Mouse (Mus musculus): ENCODE results near the gene Psmb8. TPM values are rescaled to one million over a fixed set of nuclear protein-coding genes. Genes with fewer than 3 reads are reported as not detected.

The Psmb8 gene
- polyA plus RNA-seq, 1 experiment from 2014 or later = 1.5 TPM

DNA sequence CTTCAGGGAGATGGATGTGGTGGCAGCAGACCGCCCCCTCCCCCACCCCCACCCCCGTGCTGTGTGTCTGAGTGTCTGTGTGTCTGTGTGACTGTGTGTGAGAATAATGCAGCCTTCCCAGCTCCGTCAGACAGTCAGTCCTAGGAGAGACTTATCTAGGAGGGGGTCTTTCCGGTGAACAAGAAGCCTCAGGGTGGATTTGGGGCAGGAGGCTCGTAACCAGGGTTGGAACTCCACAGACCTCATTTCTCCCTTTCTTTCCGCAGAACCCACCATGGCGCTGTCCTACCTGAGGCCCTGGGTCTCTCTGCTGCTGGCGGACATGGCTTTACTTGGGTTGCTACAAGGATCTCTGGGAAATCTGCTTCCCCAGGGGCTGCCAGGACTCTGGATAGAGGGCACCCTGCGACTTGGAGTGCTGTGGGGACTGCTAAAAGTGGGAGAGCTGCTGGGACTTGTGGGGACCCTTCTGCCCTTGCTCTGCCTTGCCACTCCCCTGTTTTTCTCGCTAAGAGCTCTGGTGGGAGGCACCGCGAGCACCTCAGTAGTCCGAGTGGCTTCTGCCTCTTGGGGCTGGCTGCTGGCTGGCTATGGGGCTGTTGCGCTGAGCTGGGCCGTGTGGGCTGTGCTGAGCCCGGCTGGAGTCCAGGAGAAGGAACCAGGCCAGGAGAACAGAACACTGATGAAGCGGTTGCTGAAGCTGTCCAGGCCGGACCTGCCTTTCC is 7.7 kb downstream of the Psmb8 start:
- H3K27me3 ChIP-seq (ENCODE audit: control insufficient read depth, insufficient read depth, low read length) = peaks cover 45% of the 10 kb centered on the region
- ATAC-seq (replicated peaks; ENCODE audit: insufficient number of reproducible peaks, low FRiP score, low TSS enrichment) = no peak; the same call in 1 of the 2 replicates
- WGBS (ENCODE audit: insufficient replicate concordance) = 12% methylated on average over 18 of the region's 18 CpGs

GRCm38 (mm10) chr17:34205746-34206176 is 8.2 kb downstream of the Psmb8 start:
- Histone ChIP-seq H3K4me3 (ENCODE audit: low read depth, low read length) (peak overlapping the region; percentile 81), H3K9ac (ENCODE audit: low read depth, low read length) (no peak overlapping the region), H3K36me3 (ENCODE audit: control insufficient read depth, insufficient read depth, low read length) (no peaks in the 10 kb centered on the region), H3K9me3 (replicated peaks; ENCODE audit: control insufficient read depth, low read length) (no peaks in the 10 kb centered on the region; the same call in 1 of the 2 replicates), H3K27me3 (ENCODE audit: control insufficient read depth, insufficient read depth, low read length) (peaks cover 44% of the 10 kb centered on the region), H3K4me1 (ENCODE audit: control insufficient read depth, insufficient read depth, low read length) (peaks cover 11% of the 10 kb centered on the region; the same call in 1 of the 2 replicates), H3K27ac (ENCODE audit: low read depth, low read length) (no peak overlapping the region), H3K4me2 (peak overlapping the region; percentile 97)
- 11% methylated on average over 9 of the region's 9 CpGs for WGBS (ENCODE audit: insufficient replicate concordance)
- ATAC-seq (replicated peaks; ENCODE audit: insufficient number of reproducible peaks, low FRiP score, low TSS enrichment) = no peak

More for the DNA sequence above, 7.7 kb downstream of the Psmb8 start:
- Histone ChIP-seq H3K27ac (ENCODE audit: low read depth, low read length) (no peak overlapping the region), H3K9me3 (replicated peaks; ENCODE audit: control insufficient read depth, low read length) (no peaks in the 10 kb centered on the region; the same call in 1 of the 2 replicates), H3K36me3 (ENCODE audit: control insufficient read depth, insufficient read depth, low read length) (no peaks in the 10 kb centered on the region), H3K4me3 (ENCODE audit: low read depth, low read length) (peak overlapping the region; percentile 81), H3K9ac (ENCODE audit: low read depth, low read length) (peak overlapping the region; percentile 63), H3K4me1 (ENCODE audit: control insufficient read depth, insufficient read depth, low read length) (peaks cover 11% of the 10 kb centered on the region; the same call in 1 of the 2 replicates), H3K4me2 (peak overlapping the region; percentile 97)

GRCm38 (mm10) chr17:34206731-34207130 is 9.2 kb downstream of the Psmb8 start:
- Histone ChIP-seq H3K27me3 (ENCODE audit: control insufficient read depth, insufficient read depth, low read length) (peaks cover 46% of the 10 kb centered on the region), H3K4me3 (ENCODE audit: low read depth, low read length) (no peak overlapping the region)
- no peak for ATAC-seq (replicated peaks; ENCODE audit: insufficient number of reproducible peaks, low FRiP score, low TSS enrichment)

GRCm38 (mm10) chr17:34207456-34207855 is 9.9 kb downstream of the Psmb8 start:
- Histone ChIP-seq H3K4me2 (no peak overlapping the region), H3K27ac (ENCODE audit: low read depth, low read length) (no peak overlapping the region), H3K9ac (ENCODE audit: low read depth, low read length) (no peak overlapping the region), H3K27me3 (ENCODE audit: control insufficient read depth, insufficient read depth, low read length) (peaks cover 52% of the 10 kb centered on the region), H3K4me1 (ENCODE audit: control insufficient read depth, insufficient read depth, low read length) (peaks cover 11% of the 10 kb centered on the region; the same call in 1 of the 2 replicates), H3K4me3 (ENCODE audit: low read depth, low read length) (no peak overlapping the region), H3K9me3 (replicated peaks; ENCODE audit: control insufficient read depth, low read length) (no peaks in the 10 kb centered on the region; the same call in 1 of the 2 replicates), H3K36me3 (ENCODE audit: control insufficient read depth, insufficient read depth, low read length) (no peaks in the 10 kb centered on the region)
- WGBS (ENCODE audit: insufficient replicate concordance) = 56% methylated on average over 3 of the region's 3 CpGs
- no peak for ATAC-seq (replicated peaks; ENCODE audit: insufficient number of reproducible peaks, low FRiP score, low TSS enrichment)

More at GRCm38 (mm10) chr17:34206731-34207130, 9.2 kb downstream of the Psmb8 start:
- H3K36me3 ChIP-seq (ENCODE audit: control insufficient read depth, insufficient read depth, low read length) = no peaks in the 10 kb centered on the region
- H3K9me3 ChIP-seq (replicated peaks; ENCODE audit: control insufficient read depth, low read length) = no peaks in the 10 kb centered on the region; the same call in 1 of the 2 replicates
- H3K9ac ChIP-seq (ENCODE audit: low read depth, low read length) = no peak overlapping the region
- no peak overlapping the region for H3K27ac ChIP-seq (ENCODE audit: low read depth, low read length)
- no peak overlapping the region for H3K4me2 ChIP-seq
- WGBS (ENCODE audit: insufficient replicate concordance) = 77% methylated on average over 5 of the region's 5 CpGs
- peaks cover 11% of the 10 kb centered on the region; the same call in 1 of the 2 replicates for H3K4me1 ChIP-seq (ENCODE audit: control insufficient read depth, insufficient read depth, low read length)

DNA sequence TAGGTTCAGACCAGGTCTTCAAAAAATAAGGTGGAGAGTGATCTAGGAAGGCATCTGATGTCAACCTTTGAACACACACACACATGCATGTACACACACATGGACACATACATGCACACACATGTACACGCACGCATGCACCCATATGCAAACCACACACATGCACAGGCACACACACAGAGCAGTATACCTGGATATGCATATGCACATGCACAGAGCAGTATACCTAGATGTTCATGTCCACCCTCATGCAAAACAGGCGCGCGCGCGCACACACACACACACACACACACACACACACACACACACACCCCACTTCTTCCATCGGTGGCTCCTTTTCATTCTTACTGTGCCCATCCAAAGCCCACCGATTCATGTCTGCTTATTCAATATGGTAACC is 10.3 kb downstream of the Psmb8 start:
- no peak overlapping the region for H3K4me3 ChIP-seq (ENCODE audit: low read depth, low read length)
- no peak overlapping the region for H3K9ac ChIP-seq (ENCODE audit: low read depth, low read length)
- 94% methylated on average over 9 of the region's 9 CpGs for WGBS (ENCODE audit: insufficient replicate concordance)
- H3K27me3 ChIP-seq (ENCODE audit: control insufficient read depth, insufficient read depth, low read length) = peaks cover 56% of the 10 kb centered on the region
- no peak overlapping the region for H3K27ac ChIP-seq (ENCODE audit: low read depth, low read length)
- no peaks in the 10 kb centered on the region for H3K36me3 ChIP-seq (ENCODE audit: control insufficient read depth, insufficient read depth, low read length)
- H3K4me2 ChIP-seq = no peak overlapping the region
- no peaks in the 10 kb centered on the region; the same call in 1 of the 2 replicates for H3K9me3 ChIP-seq (replicated peaks; ENCODE audit: control insufficient read depth, low read length)
- ATAC-seq (replicated peaks; ENCODE audit: insufficient number of reproducible peaks, low FRiP score, low TSS enrichment) = no peak
- peaks cover 11% of the 10 kb centered on the region; the same call in 1 of the 2 replicates for H3K4me1 ChIP-seq (ENCODE audit: control insufficient read depth, insufficient read depth, low read length)

DNA sequence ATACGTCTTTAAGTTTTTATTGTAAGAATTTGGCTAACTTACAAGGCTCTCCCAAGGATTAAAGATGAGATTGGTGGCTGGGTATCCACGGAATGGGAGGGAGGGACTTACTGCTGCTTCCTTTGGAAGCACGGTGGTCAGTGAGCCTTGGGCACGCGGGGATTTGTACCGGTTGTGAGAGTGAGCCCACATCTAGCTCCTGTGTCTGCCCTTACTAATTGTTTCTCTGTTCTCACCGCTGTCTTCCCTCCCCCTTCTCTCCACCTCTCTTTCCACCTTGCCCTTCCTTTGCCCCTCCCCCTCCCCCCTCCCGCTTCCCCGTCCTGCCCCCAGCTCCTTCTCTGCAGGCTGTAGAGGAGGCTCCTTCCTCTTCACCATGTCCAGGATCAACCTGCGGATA is 10.9 kb downstream of the Psmb8 start:
- Histone ChIP-seq H3K27me3 (ENCODE audit: control insufficient read depth, insufficient read depth, low read length) (peaks cover 57% of the 10 kb centered on the region), H3K9ac (ENCODE audit: low read depth, low read length) (no peak overlapping the region), H3K27ac (ENCODE audit: low read depth, low read length) (no peak overlapping the region), H3K36me3 (ENCODE audit: control insufficient read depth, insufficient read depth, low read length) (no peaks in the 10 kb centered on the region), H3K9me3 (replicated peaks; ENCODE audit: control insufficient read depth, low read length) (no peaks in the 10 kb centered on the region; the same call in 1 of the 2 replicates), H3K4me2 (no peak overlapping the region), H3K4me1 (ENCODE audit: control insufficient read depth, insufficient read depth, low read length) (peaks cover 11% of the 10 kb centered on the region; the same call in 1 of the 2 replicates), H3K4me3 (ENCODE audit: low read depth, low read length) (no peak overlapping the region)
- no peak for ATAC-seq (replicated peaks; ENCODE audit: insufficient number of reproducible peaks, low FRiP score, low TSS enrichment)
- 20% methylated on average over 10 of the region's 10 CpGs for WGBS (ENCODE audit: insufficient replicate concordance)

DNA sequence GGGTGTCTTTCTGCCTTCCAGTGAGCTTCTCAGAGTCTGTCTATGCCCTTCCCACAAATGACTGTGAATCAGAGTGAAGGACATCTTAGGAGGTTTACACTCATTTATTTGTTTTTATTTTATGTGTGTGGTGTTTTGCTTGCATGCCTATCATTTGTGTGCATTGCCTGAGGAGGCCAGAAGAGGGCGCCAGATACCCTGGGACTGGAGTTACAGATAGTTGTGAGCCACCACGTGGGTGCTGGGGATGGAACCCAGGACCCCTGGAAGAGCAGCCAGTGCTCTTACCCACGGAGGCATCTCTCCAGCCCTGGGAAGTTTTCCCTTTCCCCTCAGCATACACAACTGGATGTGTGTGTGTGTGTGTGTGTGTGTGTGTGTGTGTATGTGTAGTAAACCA is 12.2 kb downstream of the Psmb8 start:
- no peaks in the 10 kb centered on the region for H3K36me3 ChIP-seq (ENCODE audit: control insufficient read depth, insufficient read depth, low read length)
- H3K4me3 ChIP-seq (ENCODE audit: low read depth, low read length) = no peak overlapping the region
- H3K4me2 ChIP-seq = no peak overlapping the region
- no peaks in the 10 kb centered on the region; the same call in 1 of the 2 replicates for H3K9me3 ChIP-seq (replicated peaks; ENCODE audit: control insufficient read depth, low read length)
- no peak overlapping the region for H3K9ac ChIP-seq (ENCODE audit: low read depth, low read length)
- peaks cover 64% of the 10 kb centered on the region for H3K27me3 ChIP-seq (ENCODE audit: control insufficient read depth, insufficient read depth, low read length)
- H3K27ac ChIP-seq (ENCODE audit: low read depth, low read length) = no peak overlapping the region
- 39% methylated on average over 3 of the region's 3 CpGs for WGBS (ENCODE audit: insufficient replicate concordance)
- ATAC-seq (replicated peaks; ENCODE audit: insufficient number of reproducible peaks, low FRiP score, low TSS enrichment) = no peak
- peaks cover 11% of the 10 kb centered on the region; the same call in 1 of the 2 replicates for H3K4me1 ChIP-seq (ENCODE audit: control insufficient read depth, insufficient read depth, low read length)

DNA sequence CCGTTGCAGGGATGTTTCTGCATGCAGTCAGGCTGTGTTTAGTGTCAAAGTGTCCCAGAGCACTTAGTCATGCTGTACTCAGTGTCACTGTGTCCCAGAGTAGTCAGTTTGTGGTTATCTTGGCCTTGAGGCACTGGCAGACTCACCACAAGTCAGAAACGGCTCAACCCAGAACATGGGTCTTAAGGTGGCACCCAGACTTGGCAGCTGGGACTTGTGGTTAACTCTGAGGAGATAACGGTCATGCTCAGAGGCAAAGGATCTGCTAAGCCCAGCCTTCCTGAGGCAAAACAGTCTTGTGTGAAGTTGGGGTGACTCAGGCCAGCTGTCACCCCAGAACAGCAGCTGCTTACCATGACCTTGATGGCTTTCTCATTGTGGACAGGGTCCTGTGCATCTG is 13.1 kb downstream of the Psmb8 start:
- ATAC-seq (replicated peaks; ENCODE audit: insufficient number of reproducible peaks, low FRiP score, low TSS enrichment) = no peak
- Histone ChIP-seq H3K27ac (ENCODE audit: low read depth, low read length) (no peak overlapping the region), H3K4me3 (ENCODE audit: low read depth, low read length) (no peak overlapping the region), H3K4me2 (no peak overlapping the region), H3K36me3 (ENCODE audit: control insufficient read depth, insufficient read depth, low read length) (no peaks in the 10 kb centered on the region), H3K9ac (ENCODE audit: low read depth, low read length) (no peak overlapping the region), H3K27me3 (ENCODE audit: control insufficient read depth, insufficient read depth, low read length) (peaks cover 61% of the 10 kb centered on the region), H3K4me1 (ENCODE audit: control insufficient read depth, insufficient read depth, low read length) (peaks cover 2% of the 10 kb centered on the region; the same call in 1 of the 2 replicates), H3K9me3 (replicated peaks; ENCODE audit: control insufficient read depth, low read length) (no peaks in the 10 kb centered on the region; the same call in 1 of the 2 replicates)
- 62% methylated on average over 3 of the region's 3 CpGs for WGBS (ENCODE audit: insufficient replicate concordance)

Data from heart, embryonic 11.5 days (tissue).